Mouse (Mus musculus): Measurements from ENCODE around the gene Max.

GRCm38 (mm10) chr12:77009202-77010030 lies 47.4 kb upstream of the Max start:
- peak; percentile 80 for TF ChIP-seq USF1 (IDR thresholded peaks at IDR 0.05; ENCODE audit: low read depth, low read length)
- peak; percentile 30 to 61 (median 31); a peak in 5 of 6 replicates for TF ChIP-seq CTCF (IDR thresholded peaks at IDR 0.05 in 2 of 3, conservative IDR thresholded peaks at IDR 0.05 in 1 of 3; ENCODE audit: control insufficient read depth in 1 of 3, insufficient read depth in 1 of 3, low read depth in 2 of 3, low read length in 3 of 3, poor library complexity in 1 of 3, severe bottlenecking in 1 of 3)
- TF ChIP-seq UBTF (IDR thresholded peaks at IDR 0.05; ENCODE audit: borderline replicate concordance, insufficient read depth, low read depth, low read length), result no peak

All from MEL (cell line).